Mouse (Mus musculus) liver, postnatal 0 days (tissue): ENCODE data around the gene Olfr1185-ps1.

Experiments
- CTCF ChIP-seq: sonication (generic); IDR thresholded peaks from 2 replicates; pipeline ENCODE4 v1.5.1; 2016; ENCODE audit warnings: antibody characterized with exemption, low read depth
- EP300 ChIP-seq: IDR thresholded peaks from 2 replicates; pipeline ENCODE4 v1.6.1; 2016; ENCODE audit warnings: antibody characterized with exemption, low read depth, mild to moderate bottlenecking

DNA sequence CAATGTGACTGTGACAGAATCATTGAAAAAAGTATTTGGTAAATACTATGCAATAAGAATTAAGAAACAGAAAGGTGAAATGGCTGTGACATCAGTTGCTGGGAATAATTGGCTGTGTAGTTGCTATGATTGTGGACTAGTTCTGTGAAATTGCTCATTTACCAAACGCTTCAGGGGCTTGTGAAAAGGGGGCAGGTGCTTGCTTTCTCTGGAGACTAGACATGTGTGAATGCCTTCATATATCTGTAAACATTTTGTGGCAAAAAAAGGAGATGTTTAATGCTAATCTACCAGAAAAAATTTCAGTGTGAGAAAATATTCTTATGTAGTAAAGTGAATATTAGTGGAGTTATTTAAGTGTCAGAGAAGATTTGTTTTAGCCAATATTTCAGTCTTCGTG, at the start of gene Olfr1185-ps1:
- TF ChIP-seq CTCF = no peak
- no peak for TF ChIP-seq EP300
